23 mouse cellular contexts compared by ENCODE assay signal in genomic region chr3:17326774-17327173, GRCm38 (mm10).
DNase-seq lines count a peak whose midpoint lies in the region; ATAC-seq and TF ChIP-seq lines count a peak whose summit lies in the region.
"Had no signal": no experiment of that assay in that cellular context is flagged by ENCODE, and none has a peak within 500 bp of the region (broad histone marks: within the 10 kb centered on the region; RNA-seq: fewer than 3 reads in every experiment).

No protein-coding gene starts in this region.

- ATAC-seq in forebrain, embryonic 12.5 days (ENCODE audit: low FRiP score): no peak
- ATAC-seq in forebrain, embryonic 11.5 days (replicated peaks; ENCODE audit: low FRiP score): no peak
- ATAC-seq in hindbrain, embryonic 14.5 days (ENCODE audit: low FRiP score): peak; percentile 32; the same call in 1 of the 2 replicates
- peak; percentile 37 for ATAC-seq in midbrain, embryonic 15.5 days (replicated peaks)
- ATAC-seq in megakaryocyte, adult 5-6 weeks (ENCODE audit: poor library complexity, severe bottlenecking): no peak

- peaks cover 25% of the 10 kb centered on the region for H3K4me1 ChIP-seq in forebrain, embryonic 12.5 days
- H3K4me1 ChIP-seq in forebrain, embryonic 11.5 days (replicated peaks; ENCODE audit: control insufficient read depth, insufficient read depth, low read length): no peaks in the 10 kb centered on the region; the same call in 1 of the 2 replicates
- peaks cover 58% of the 10 kb centered on the region for H3K4me1 ChIP-seq in hindbrain, embryonic 14.5 days (replicated peaks; ENCODE audit: control insufficient read depth, insufficient read depth, low read length)
- H3K4me1 ChIP-seq in midbrain, embryonic 15.5 days: peaks cover 39% of the 10 kb centered on the region
- H3K4me1 ChIP-seq: heart, embryonic 12.5 days; limb, embryonic 13.5 days; liver, embryonic 13.5 days; stomach, embryonic 15.5 days had no signal

- no peak overlapping the region for H3K4me2 ChIP-seq in forebrain, embryonic 12.5 days
- H3K4me2 ChIP-seq in forebrain, embryonic 11.5 days (ENCODE audit: low read depth, low read length, severe bottlenecking): no peak overlapping the region
- peak overlapping the region; percentile 45 for H3K4me2 ChIP-seq in hindbrain, embryonic 14.5 days (replicated peaks)
- peak overlapping the region; percentile 42 for H3K4me2 ChIP-seq in midbrain, embryonic 15.5 days
- H3K4me2 ChIP-seq: heart, embryonic 12.5 days; limb, embryonic 13.5 days; liver, embryonic 13.5 days; lung, embryonic 14.5 days; stomach, embryonic 15.5 days had no signal

- no peaks in the 10 kb centered on the region for H3K9me3 ChIP-seq in forebrain, embryonic 12.5 days
- H3K9me3 ChIP-seq in forebrain, embryonic 11.5 days (ENCODE audit: control insufficient read depth, low read length): no peaks in the 10 kb centered on the region
- no peaks in the 10 kb centered on the region for H3K9me3 ChIP-seq in hindbrain, embryonic 14.5 days (ENCODE audit: control insufficient read depth, low read length)
- H3K9me3 ChIP-seq in midbrain, embryonic 15.5 days: no peaks in the 10 kb centered on the region
- H3K9me3 ChIP-seq: heart, embryonic 12.5 days; limb, embryonic 13.5 days; liver, embryonic 13.5 days; stomach, embryonic 15.5 days had no signal

- peak overlapping the region; percentile 53; the same call in 1 of the 2 replicates for H3K27ac ChIP-seq in forebrain, embryonic 12.5 days
- no peak overlapping the region for H3K27ac ChIP-seq in forebrain, embryonic 11.5 days (ENCODE audit: low read depth, low read length)
- H3K27ac ChIP-seq in hindbrain, embryonic 14.5 days: peak overlapping the region; percentile 95
- peak overlapping the region; percentile 91 for H3K27ac ChIP-seq in midbrain, embryonic 15.5 days
- H3K27ac ChIP-seq: limb, embryonic 13.5 days; liver, embryonic 13.5 days; stomach, embryonic 15.5 days had no signal

- H3K36me3 ChIP-seq in forebrain, embryonic 12.5 days (replicated peaks): no peaks in the 10 kb centered on the region
- no peaks in the 10 kb centered on the region for H3K36me3 ChIP-seq in forebrain, embryonic 11.5 days (ENCODE audit: control insufficient read depth, insufficient read depth, low read length)
- no peaks in the 10 kb centered on the region for H3K36me3 ChIP-seq in hindbrain, embryonic 14.5 days (replicated peaks; ENCODE audit: control insufficient read depth, insufficient read depth)
- no peaks in the 10 kb centered on the region for H3K36me3 ChIP-seq in midbrain, embryonic 15.5 days (replicated peaks)
- H3K36me3 ChIP-seq: heart, embryonic 12.5 days; limb, embryonic 13.5 days; liver, embryonic 13.5 days; stomach, embryonic 15.5 days had no signal

- no peak for TF ChIP-seq CTCF in brain, embryonic 14.5 days (IDR thresholded peaks at IDR 0.05; ENCODE audit: borderline replicate concordance, extremely low read depth, insufficient read depth, insufficient read length)

- no peak overlapping the region for H3K4me3 ChIP-seq in forebrain, embryonic 12.5 days (replicated peaks)
- no peak overlapping the region for H3K4me3 ChIP-seq in forebrain, embryonic 11.5 days (ENCODE audit: low read depth, low read length)
- 0 out of 2 replicates have a peak overlapping the region, but pooled peaks have one; percentile 0 for H3K4me3 ChIP-seq in hindbrain, embryonic 14.5 days (replicated peaks; ENCODE audit: low read length)
- H3K4me3 ChIP-seq in midbrain, embryonic 15.5 days: peak overlapping the region; percentile 15
- H3K4me3 ChIP-seq: heart, embryonic 12.5 days; limb, embryonic 13.5 days; liver, embryonic 13.5 days; stomach, embryonic 15.5 days had no signal

- no peak for DNase-seq in forebrain, embryonic 11.5 days (ENCODE audit: low spot score)
- peak; percentile 65 for DNase-seq in brain, embryonic 14.5 days (ENCODE audit: low read depth)
- DNase-seq in hindbrain, embryonic 14.5 days (ENCODE audit: low spot score): no peak
- DNase-seq in heart, adult 11 months: no peak
- DNase-seq in kidney, adult 18-20 months: no peak
- DNase-seq: adrenal gland, postnatal 10 days; cerebellum, adult 11 months; cerebellum, postnatal 25 days; embryo, embryonic 11 days; heart, postnatal 14 days; kidney, postnatal 4 days; liver, embryonic 13.5 days; lung, embryonic 14.5 days; lung, postnatal 36 days; right cerebral cortex, postnatal 14 days; thymus, adult 18-20 months; thymus, postnatal 4 days had no signal

- 83% methylated on average over 4 of the region's 4 CpGs for WGBS in forebrain, embryonic 12.5 days
- 88% methylated on average over 4 of the region's 4 CpGs for WGBS in forebrain, embryonic 11.5 days
- whole genome bisulfite sequencing in hindbrain, embryonic 14.5 days: 66% methylated on average over 4 of the region's 4 CpGs
- 40% methylated on average over 4 of the region's 4 CpGs for WGBS in midbrain, embryonic 15.5 days

- no peak overlapping the region for H3K9ac ChIP-seq in forebrain, embryonic 12.5 days
- H3K9ac ChIP-seq in forebrain, embryonic 11.5 days (ENCODE audit: low read length): no peak overlapping the region
- H3K9ac ChIP-seq in hindbrain, embryonic 14.5 days: peak overlapping the region; percentile 50
- peak overlapping the region; percentile 25; the same call in 1 of the 2 replicates for H3K9ac ChIP-seq in midbrain, embryonic 15.5 days
- H3K9ac ChIP-seq: heart, embryonic 12.5 days; limb, embryonic 13.5 days; liver, embryonic 13.5 days; lung, embryonic 14.5 days; stomach, embryonic 15.5 days had no signal

- H3K27me3 ChIP-seq in forebrain, embryonic 12.5 days: no peaks in the 10 kb centered on the region
- H3K27me3 ChIP-seq in forebrain, embryonic 11.5 days (ENCODE audit: control insufficient read depth, insufficient read depth, low read length): no peaks in the 10 kb centered on the region
- no peaks in the 10 kb centered on the region for H3K27me3 ChIP-seq in hindbrain, embryonic 14.5 days (ENCODE audit: control insufficient read depth, insufficient read depth, low read length)
- no peaks in the 10 kb centered on the region for H3K27me3 ChIP-seq in midbrain, embryonic 15.5 days (replicated peaks)
- H3K27me3 ChIP-seq: heart, embryonic 12.5 days; limb, embryonic 13.5 days; liver, embryonic 13.5 days; stomach, embryonic 15.5 days had no signal

- TF ChIP-seq POLR2A in brain, embryonic 14.5 days (IDR thresholded peaks at IDR 0.05; ENCODE audit: borderline replicate concordance, extremely low read depth, insufficient read depth, insufficient read length, poor library complexity, severe bottlenecking): no peak

Comparison
In these comparisons a context has a peak if more than half of its experiments do, and no peak if none do; other contexts are left out.
1. ATAC-seq: peak in hindbrain, embryonic 14.5 days (single experiment) and midbrain, embryonic 15.5 days (single experiment); none in forebrain, embryonic 12.5 days (single experiment), forebrain, embryonic 11.5 days (single experiment) and megakaryocyte, adult 5-6 weeks (single experiment).
2. H3K4me2 ChIP-seq: peak in hindbrain, embryonic 14.5 days (single experiment) and midbrain, embryonic 15.5 days (single experiment); none in forebrain, embryonic 12.5 days (single experiment) and forebrain, embryonic 11.5 days (single experiment).
3. H3K4me3 ChIP-seq: peak in hindbrain, embryonic 14.5 days (single experiment) and midbrain, embryonic 15.5 days (single experiment); none in forebrain, embryonic 12.5 days (single experiment) and forebrain, embryonic 11.5 days (single experiment).
4. H3K9ac ChIP-seq: peak in hindbrain, embryonic 14.5 days (single experiment) and midbrain, embryonic 15.5 days (single experiment); none in forebrain, embryonic 12.5 days (single experiment) and forebrain, embryonic 11.5 days (single experiment).